Mouse (Mus musculus): ENCODE measurements around the gene Higd2a.

- TF ChIP-seq POLR2A (IDR thresholded peaks at IDR 0.05; ENCODE audit: borderline replicate concordance, extremely low read depth, low read depth, low read length) (no peak), CTCF (IDR thresholded peaks at IDR 0.05; ENCODE audit: insufficient read depth, low read length) (no peak)
Observed at GRCm38 (mm10) chr13:54556796-54557195, 33.2 kb upstream of the Higd2a start.

Data from lung, adult 2 months (tissue).